Mouse (Mus musculus): Measurements from ENCODE around the gene Txndc8. TPM values are rescaled to one million over a fixed set of nuclear protein-coding genes. Genes with fewer than 3 reads are reported as not detected.

The Txndc8 gene
- polyA plus RNA-seq, 1 experiment: not detected

GRCm38 (mm10) chr4:57942892-57943291, 66.0 kb downstream of the Txndc8 start:
- peaks cover 52% of the 10 kb centered on the region for H3K36me3 ChIP-seq (ENCODE audit: control insufficient read depth, insufficient read depth)
- no peaks in the 10 kb centered on the region for H3K27me3 ChIP-seq (ENCODE audit: control insufficient read depth, insufficient read depth, insufficient read length)
- H3K79me2 ChIP-seq (ENCODE audit: control insufficient read depth, insufficient read depth): no peaks in the 10 kb centered on the region
- H3ac ChIP-seq (ENCODE audit: control insufficient read depth, insufficient read length): no peak overlapping the region
- no peak overlapping the region for H3K4me2 ChIP-seq (ENCODE audit: low read depth)
- TF ChIP-seq USF1 (IDR thresholded peaks at IDR 0.05; ENCODE audit: low read depth): no peak
- no peak for TF ChIP-seq TCF12 (IDR thresholded peaks at IDR 0.05; ENCODE audit: insufficient read depth, poor library complexity, severe bottlenecking)
- no peak for TF ChIP-seq MAX (IDR thresholded peaks at IDR 0.05; ENCODE audit: low read depth)
- TF ChIP-seq E2F4 (IDR thresholded peaks at IDR 0.05; ENCODE audit: insufficient read depth): no peak
- TF ChIP-seq MYOG (IDR thresholded peaks at IDR 0.05; ENCODE audit: control insufficient read depth in 1 of 3, insufficient read depth in 1 of 3, insufficient read length in 2 of 3, low read depth in 2 of 3): no peak
- TF ChIP-seq SRF (IDR thresholded peaks at IDR 0.05; ENCODE audit: control insufficient read depth, insufficient read length, low read depth): no peak
- TF ChIP-seq TCF3 (IDR thresholded peaks at IDR 0.05; ENCODE audit: insufficient read length, low read depth): no peak
- TF ChIP-seq POLR2A (IDR thresholded peaks at IDR 0.05; ENCODE audit: insufficient read length, low read depth): no peak
- TF ChIP-seq CEBPB (IDR thresholded peaks at IDR 0.05; ENCODE audit: insufficient read depth, poor library complexity, severe bottlenecking): no peak
- TF ChIP-seq MYOD1 (IDR thresholded peaks at IDR 0.05; ENCODE audit: control insufficient read depth in 1 of 3, insufficient read length in 2 of 3, low read depth in 2 of 3): no peak
- no peak for TF ChIP-seq POLR2AphosphoS2 (IDR thresholded peaks at IDR 0.05; ENCODE audit: insufficient read length, low read depth)
- no peak for TF ChIP-seq REST (IDR thresholded peaks at IDR 0.05; ENCODE audit: insufficient read depth, insufficient read length)
- no peak overlapping the region for H3K4me3 ChIP-seq

GRCm38 (mm10) chr4:57940631-57941030, 68.3 kb downstream of the Txndc8 start:
- no peak overlapping the region for H3K4me2 ChIP-seq (ENCODE audit: low read depth)
- H3K27me3 ChIP-seq (ENCODE audit: control insufficient read depth, insufficient read depth, insufficient read length): no peaks in the 10 kb centered on the region
- peaks cover 34% of the 10 kb centered on the region for H3K36me3 ChIP-seq (ENCODE audit: control insufficient read depth, insufficient read depth)
- no peak overlapping the region for H3K4me3 ChIP-seq
- TF ChIP-seq REST (IDR thresholded peaks at IDR 0.05; ENCODE audit: insufficient read depth, insufficient read length) (no peak), TCF12 (IDR thresholded peaks at IDR 0.05; ENCODE audit: insufficient read depth, poor library complexity, severe bottlenecking) (no peak), CEBPB (IDR thresholded peaks at IDR 0.05; ENCODE audit: insufficient read depth, poor library complexity, severe bottlenecking) (no peak), SRF (IDR thresholded peaks at IDR 0.05; ENCODE audit: control insufficient read depth, insufficient read length, low read depth) (no peak), POLR2AphosphoS2 (IDR thresholded peaks at IDR 0.05; ENCODE audit: insufficient read length, low read depth) (no peak), MYOD1 (IDR thresholded peaks at IDR 0.05; ENCODE audit: control insufficient read depth in 1 of 3, insufficient read length in 2 of 3, low read depth in 2 of 3) (no peak), TCF3 (IDR thresholded peaks at IDR 0.05; ENCODE audit: insufficient read length, low read depth) (no peak), MYOG (IDR thresholded peaks at IDR 0.05; ENCODE audit: control insufficient read depth in 1 of 3, insufficient read depth in 1 of 3, insufficient read length in 2 of 3, low read depth in 2 of 3) (no peak), USF1 (IDR thresholded peaks at IDR 0.05; ENCODE audit: low read depth) (no peak)
- no peak overlapping the region for H3ac ChIP-seq (ENCODE audit: control insufficient read depth, insufficient read length)
- H3K79me2 ChIP-seq (ENCODE audit: control insufficient read depth, insufficient read depth): no peaks in the 10 kb centered on the region

- Histone ChIP-seq H3K4me2 (ENCODE audit: low read depth) (no peak overlapping the region), H3ac (ENCODE audit: control insufficient read depth, insufficient read length) (no peak overlapping the region), H3K27me3 (ENCODE audit: control insufficient read depth, insufficient read depth, insufficient read length) (no peaks in the 10 kb centered on the region), H3K79me2 (ENCODE audit: control insufficient read depth, insufficient read depth) (no peaks in the 10 kb centered on the region), H3K36me3 (ENCODE audit: control insufficient read depth, insufficient read depth) (peaks cover 4% of the 10 kb centered on the region), H3K4me3 (no peak overlapping the region)
- TF ChIP-seq TCF3 (IDR thresholded peaks at IDR 0.05; ENCODE audit: insufficient read length, low read depth) (no peak), REST (IDR thresholded peaks at IDR 0.05; ENCODE audit: insufficient read depth, insufficient read length) (no peak), CEBPB (IDR thresholded peaks at IDR 0.05; ENCODE audit: insufficient read depth, poor library complexity, severe bottlenecking) (no peak), MYOG (IDR thresholded peaks at IDR 0.05; ENCODE audit: control insufficient read depth in 1 of 3, insufficient read depth in 1 of 3, insufficient read length in 2 of 3, low read depth in 2 of 3) (no peak), USF1 (IDR thresholded peaks at IDR 0.05; ENCODE audit: low read depth) (no peak)
Measured at GRCm38 (mm10) chr4:57937292-57937691, 71.6 kb downstream of the Txndc8 start.

- no peak overlapping the region for H3K4me3 ChIP-seq
- H3K27me3 ChIP-seq (ENCODE audit: control insufficient read depth, insufficient read depth, insufficient read length): no peaks in the 10 kb centered on the region
- H3ac ChIP-seq (ENCODE audit: control insufficient read depth, insufficient read length): no peak overlapping the region
- no peaks in the 10 kb centered on the region for H3K36me3 ChIP-seq (ENCODE audit: control insufficient read depth, insufficient read depth)
- TF ChIP-seq E2F4 (IDR thresholded peaks at IDR 0.05; ENCODE audit: insufficient read depth): no peak
- TF ChIP-seq MYOD1 (IDR thresholded peaks at IDR 0.05; ENCODE audit: control insufficient read depth in 1 of 3, insufficient read length in 2 of 3, low read depth in 2 of 3): no peak
- no peak for TF ChIP-seq POLR2AphosphoS2 (IDR thresholded peaks at IDR 0.05; ENCODE audit: insufficient read length, low read depth)
- no peak for TF ChIP-seq SRF (IDR thresholded peaks at IDR 0.05; ENCODE audit: control insufficient read depth, insufficient read length, low read depth)
- TF ChIP-seq POLR2A (IDR thresholded peaks at IDR 0.05; ENCODE audit: insufficient read length, low read depth): no peak
- TF ChIP-seq TCF12 (IDR thresholded peaks at IDR 0.05; ENCODE audit: insufficient read depth, poor library complexity, severe bottlenecking): no peak
- no peak for TF ChIP-seq REST (IDR thresholded peaks at IDR 0.05; ENCODE audit: insufficient read depth, insufficient read length)
- TF ChIP-seq CEBPB (IDR thresholded peaks at IDR 0.05; ENCODE audit: insufficient read depth, poor library complexity, severe bottlenecking): no peak
- TF ChIP-seq USF1 (IDR thresholded peaks at IDR 0.05; ENCODE audit: low read depth): no peak
- TF ChIP-seq TCF3 (IDR thresholded peaks at IDR 0.05; ENCODE audit: insufficient read length, low read depth): no peak
- TF ChIP-seq MAX (IDR thresholded peaks at IDR 0.05; ENCODE audit: low read depth): no peak
- TF ChIP-seq MYOG (IDR thresholded peaks at IDR 0.05; ENCODE audit: control insufficient read depth in 1 of 3, insufficient read depth in 1 of 3, insufficient read length in 2 of 3, low read depth in 2 of 3): no peak
- no peaks in the 10 kb centered on the region for H3K79me2 ChIP-seq (ENCODE audit: control insufficient read depth, insufficient read depth)
- no peak overlapping the region for H3K4me2 ChIP-seq (ENCODE audit: low read depth)
Measured at GRCm38 (mm10) chr4:57934181-57934580, 74.7 kb downstream of the Txndc8 start.

Other genes starting within 250 kb of the Txndc8 start
- gene D630039A03Rik, start 92.8 kb downstream of the Txndc8 start, polyA plus RNA-seq (2012; fragmentation: generic; extraction: Trizol): 0.01 TPM
- gene Txn1, start 52.7 kb downstream of the Txndc8 start, polyA plus RNA-seq (2012; fragmentation: generic; extraction: Trizol): 381 TPM
- gene Svep1, start 197.7 kb upstream of the Txndc8 start, polyA plus RNA-seq (2012; fragmentation: generic; extraction: Trizol): 0.08 TPM

Measured in myocyte (in vitro differentiated cells).